Mouse (Mus musculus): ENCODE measurements at regions not wholly inside any gene's neighbourhood (a gene's known extent, or its start where the extent isn't known, plus 50 kb on each side); places are given as distances from the start of the nearest gene placed in this dataset.

- no peak for TF ChIP-seq ZNF384 (IDR thresholded peaks at IDR 0.05; ENCODE audit: low read depth, low read length)
- no peak for TF ChIP-seq HCFC1 (IDR thresholded peaks at IDR 0.05; ENCODE audit: borderline replicate concordance, insufficient read depth, low read length)
- no peak for TF ChIP-seq ZC3H11A (IDR thresholded peaks at IDR 0.05; ENCODE audit: borderline replicate concordance, low read depth, low read length)
Measured at GRCm38 (mm10) chr2:84252076-84252475, 173.1 kb downstream of the Calcrl start.

All from ES-E14 (cell line).